Mouse (Mus musculus) frontal cortex, adult 2 months (tissue): Measurements from ENCODE around the gene Kcnk18. TPM values are rescaled to one million over a fixed set of nuclear protein-coding genes. Genes with fewer than 3 reads are reported as not detected.

Experiments used
- DNase-seq, 2 experiments: peaks; one replicate each; pipeline ENCODE4 v3.0.0; 2022; ENCODE audit warnings: low spot score in 1 of 2; ENCODE audit errors: extremely low spot score in 1 of 2
- polyA plus RNA-seq: library from polyadenylated mRNA; depleted of rRNA; stranded (reverse); fragments of >200 nt; gene quantifications from 2 replicates; pipeline ENCODE4 v1.2.3, GENCODE M21; 2012

Gene Kcnk18
- polyA plus RNA-seq, 1 experiment = not detected

GRCm38 (mm10) chr19:59216891-59217290 is 2.1 kb upstream of the Kcnk18 start:
- no peak for DNase-seq

DNA sequence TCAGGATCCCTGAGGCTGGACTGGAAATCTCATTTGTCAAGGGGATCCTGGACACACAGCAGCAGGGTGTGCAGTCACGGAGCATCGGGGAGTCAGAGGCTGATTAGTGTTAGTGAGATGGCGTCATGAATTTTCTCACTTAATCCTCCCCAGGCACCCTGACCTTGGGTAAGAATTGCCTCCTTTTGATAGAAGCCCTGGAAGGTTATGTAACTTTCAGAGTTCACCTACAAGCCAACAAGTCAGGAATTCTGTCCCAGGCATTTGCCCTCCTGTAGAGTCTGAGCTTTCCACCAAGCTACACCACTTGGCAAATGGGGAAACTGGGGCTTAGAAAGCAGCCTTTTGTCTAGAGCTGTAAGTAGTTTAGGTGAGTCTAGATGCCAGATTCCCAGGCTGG is 2.1 kb downstream of the Kcnk18 start:
- no peak for DNase-seq

GRCm38 (mm10) chr19:59228376-59228775 is 9.4 kb downstream of the Kcnk18 start:
- DNase-seq = no peak

GRCm38 (mm10) chr19:59232786-59233185 is 13.8 kb downstream of the Kcnk18 start:
- DNase-seq = no peak

DNA sequence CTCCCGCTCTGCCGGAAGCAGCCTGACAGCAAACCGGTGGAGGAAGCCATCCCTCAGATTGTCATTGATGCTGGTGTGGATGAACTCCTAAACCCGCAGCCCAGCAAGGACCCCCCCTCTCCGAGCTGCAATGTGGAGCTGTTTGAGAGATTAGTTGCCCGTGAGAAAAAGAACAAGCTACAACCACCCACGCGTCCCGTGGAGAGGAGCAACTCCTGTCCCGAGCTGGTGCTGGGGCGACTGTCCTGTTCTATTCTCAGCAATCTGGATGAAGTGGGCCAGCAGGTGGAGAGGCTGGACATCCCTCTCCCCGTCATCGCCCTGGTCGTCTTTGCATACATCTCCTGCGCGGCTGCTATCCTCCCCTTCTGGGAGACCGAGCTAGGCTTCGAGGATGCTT is 16.0 kb downstream of the Kcnk18 start:
- no peak for DNase-seq

DNA sequence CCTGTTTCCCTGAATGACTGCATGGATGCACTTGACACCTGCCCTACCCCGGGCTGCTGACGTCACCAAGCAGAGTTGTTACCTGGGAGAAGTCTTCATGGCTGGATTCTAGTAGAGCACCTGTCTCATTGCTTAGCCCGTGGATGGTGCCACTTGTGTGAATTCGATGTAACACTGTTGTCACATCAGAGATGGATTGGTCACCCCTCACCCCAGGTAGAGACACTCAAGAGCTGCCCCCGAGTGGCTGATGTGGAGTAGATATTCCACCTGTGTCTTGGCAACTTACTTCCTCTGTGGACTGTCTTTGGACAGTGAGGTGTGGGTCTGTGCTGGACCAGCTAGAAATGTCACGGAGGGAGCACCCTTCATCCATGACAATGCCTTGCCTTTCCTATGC is 17.0 kb downstream of the Kcnk18 start:
- no peak for DNase-seq

GRCm38 (mm10) chr19:59238630-59239029 is 19.6 kb downstream of the Kcnk18 start:
- DNase-seq = no peak

DNA sequence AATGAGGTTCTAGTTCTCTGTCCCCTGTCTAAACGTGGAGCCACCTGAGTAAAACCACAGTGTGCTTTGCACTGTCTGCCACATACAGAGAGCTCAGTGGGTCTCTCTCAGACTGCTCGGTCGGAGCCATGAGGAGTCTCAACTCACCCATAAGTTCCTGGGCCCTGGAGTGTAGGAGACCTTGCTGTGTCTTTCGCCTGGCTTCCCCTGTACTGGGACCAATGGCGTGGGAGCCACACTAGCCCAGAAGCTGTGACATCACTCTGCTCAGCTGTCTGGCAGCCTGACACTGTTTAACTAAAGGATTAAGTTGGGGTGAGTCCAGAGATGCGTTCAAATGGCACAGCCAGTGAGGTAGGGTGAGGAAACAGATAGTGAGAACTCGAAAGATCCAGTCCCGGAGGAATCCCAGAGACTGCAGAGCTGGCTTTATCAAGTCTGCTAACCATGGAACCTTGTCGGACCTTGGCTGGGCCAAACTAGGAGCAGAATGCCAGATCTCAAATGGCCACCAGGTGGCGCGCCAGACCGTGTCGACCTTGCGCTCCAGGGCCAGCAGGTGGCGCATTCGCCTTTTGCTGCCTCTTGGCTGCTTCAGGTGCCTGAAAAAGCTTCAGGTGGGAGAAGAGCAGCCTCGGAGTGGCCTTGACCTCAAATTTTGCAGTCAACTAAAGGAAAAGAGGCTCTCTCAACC is 20.3 kb downstream of the Kcnk18 start:
- DNase-seq = peak; percentile 39 to 94

- no peak for DNase-seq
These were observed 23.0 kb downstream of the Kcnk18 start for GRCm38 (mm10) chr19:59241987-59242386.

GRCm38 (mm10) chr19:59243057-59243456 is 24.0 kb downstream of the Kcnk18 start:
- DNase-seq = no peak

- DNase-seq = no peak
These were observed 29.1 kb downstream of the Kcnk18 start for GRCm38 (mm10) chr19:59248144-59248543.

GRCm38 (mm10) chr19:59248553-59249286 is 29.7 kb downstream of the Kcnk18 start:
- no peak for DNase-seq

- no peak for DNase-seq
These were observed 33.6 kb downstream of the Kcnk18 start for GRCm38 (mm10) chr19:59252651-59253050.

DNA sequence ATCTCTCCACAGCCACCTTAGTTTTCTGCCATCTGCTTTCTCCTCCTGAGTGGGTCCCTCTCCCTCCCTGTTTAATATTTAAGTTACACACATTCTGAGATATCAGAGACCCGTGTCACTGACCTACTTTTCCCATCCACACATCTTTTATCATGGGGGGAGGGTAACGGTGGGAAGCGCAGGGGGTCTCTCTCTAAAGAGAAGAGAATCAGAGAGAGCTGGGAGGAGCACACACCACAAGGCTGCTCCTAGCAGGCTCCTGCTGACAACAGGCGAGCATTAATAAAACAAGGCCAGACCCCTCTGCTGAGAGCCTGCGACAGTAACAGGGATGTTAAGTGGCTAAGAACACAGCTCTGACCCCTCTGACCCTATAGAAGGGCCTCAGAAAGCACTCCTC is 40.6 kb downstream of the Kcnk18 start:
- no peak for DNase-seq

DNA sequence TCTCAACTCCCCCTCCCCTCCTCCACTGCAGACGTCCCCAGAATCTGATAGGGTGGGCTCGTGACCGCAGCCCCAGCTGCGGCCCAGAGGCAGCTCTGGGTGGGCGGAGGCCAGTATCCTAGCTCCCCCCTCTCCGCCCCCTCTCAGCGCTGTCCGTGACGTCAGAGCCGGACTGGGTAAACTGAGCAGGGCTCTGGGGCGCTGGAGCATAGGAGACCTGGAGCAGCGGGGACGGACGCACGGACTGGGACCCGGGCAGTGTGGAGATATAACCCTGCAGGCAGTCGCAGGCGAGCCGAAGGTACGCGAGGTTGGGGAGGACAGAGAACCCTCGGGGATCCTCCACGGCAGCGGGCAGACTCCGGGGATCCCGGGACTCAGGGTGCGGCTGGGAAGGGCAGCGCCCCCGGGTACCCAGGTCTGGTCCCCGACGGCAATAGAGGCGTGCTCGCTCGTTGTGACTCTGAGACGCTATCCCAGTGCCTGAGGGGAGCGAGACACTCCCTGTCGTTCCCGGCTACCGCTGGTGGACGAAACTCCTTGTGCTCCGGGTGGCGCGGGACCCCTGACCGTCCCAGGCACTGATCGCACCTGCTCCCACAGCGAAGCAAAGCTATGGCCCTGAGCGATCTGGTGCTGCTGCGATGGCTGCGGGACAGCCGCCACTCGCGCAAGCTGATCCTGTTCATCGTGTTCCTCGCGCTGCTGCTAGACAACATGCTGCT is 41.9 kb downstream of the Kcnk18 start, which contains the start of gene Slc18a2:
Gene Slc18a2, plus strand, starts transcription at position 179 of the 725 bp plus-strand sequence.
- DNase-seq = no peak

DNA sequence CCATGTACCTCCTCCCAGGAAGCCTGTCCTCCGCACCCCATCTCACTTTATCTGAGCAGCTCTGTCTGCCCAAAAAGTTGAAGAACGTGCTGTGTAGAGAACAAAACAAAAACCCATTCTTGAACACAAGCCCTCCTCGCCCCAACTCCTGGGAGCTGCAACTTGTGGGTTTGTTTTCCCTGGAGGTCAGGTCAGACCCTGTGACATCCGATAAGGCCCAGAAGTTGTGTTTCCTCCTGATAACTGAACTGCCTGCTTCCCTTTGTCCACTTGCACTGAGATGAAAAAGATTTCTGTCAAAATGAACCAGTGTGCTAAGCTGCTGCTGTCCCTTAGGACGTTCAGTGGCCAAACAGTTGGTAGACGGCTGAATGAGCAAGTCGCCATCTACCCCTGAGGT is 42.6 kb downstream of the Kcnk18 start:
- DNase-seq = no peak

- DNase-seq = peak in 1 of 2 experiments; percentile 24
These were observed 44.2 kb downstream of the Kcnk18 start for GRCm38 (mm10) chr19:59263171-59263570.

DNA sequence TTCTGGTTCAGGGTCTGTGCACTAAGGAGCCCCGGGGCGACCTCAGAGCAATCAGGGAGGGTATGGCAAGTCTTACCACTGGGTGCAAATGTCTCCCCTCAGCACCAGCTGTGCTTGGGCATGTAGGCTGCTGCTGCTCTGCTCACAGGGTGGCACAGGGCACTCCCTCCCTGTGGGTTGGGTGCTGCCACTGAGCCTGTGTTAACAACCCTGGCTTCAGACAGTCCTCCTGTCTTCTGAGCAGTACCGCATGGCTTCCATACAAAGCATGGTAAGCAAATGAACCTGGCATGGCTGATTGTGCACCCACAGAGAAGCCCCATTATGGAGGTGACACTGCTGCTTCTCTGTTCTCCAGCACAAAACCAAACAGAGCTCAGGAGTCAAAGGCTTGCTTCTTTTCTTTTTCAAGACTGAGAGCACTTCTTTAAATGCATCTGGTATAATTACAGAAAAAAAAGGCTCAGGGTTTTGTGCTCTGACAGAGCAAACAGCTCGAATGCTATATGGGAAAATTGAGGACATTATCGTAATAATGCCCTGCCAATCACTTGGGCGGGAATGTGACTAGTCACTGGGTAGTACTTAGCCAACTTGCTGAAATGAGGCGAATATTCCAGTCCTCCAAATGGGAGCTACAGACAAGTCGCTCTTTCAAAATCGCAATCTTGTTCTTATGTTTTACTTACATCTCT is 46.0 kb downstream of the Kcnk18 start:
- no peak for DNase-seq

- DNase-seq = no peak
These were observed 46.9 kb downstream of the Kcnk18 start for GRCm38 (mm10) chr19:59265907-59266306.

DNA sequence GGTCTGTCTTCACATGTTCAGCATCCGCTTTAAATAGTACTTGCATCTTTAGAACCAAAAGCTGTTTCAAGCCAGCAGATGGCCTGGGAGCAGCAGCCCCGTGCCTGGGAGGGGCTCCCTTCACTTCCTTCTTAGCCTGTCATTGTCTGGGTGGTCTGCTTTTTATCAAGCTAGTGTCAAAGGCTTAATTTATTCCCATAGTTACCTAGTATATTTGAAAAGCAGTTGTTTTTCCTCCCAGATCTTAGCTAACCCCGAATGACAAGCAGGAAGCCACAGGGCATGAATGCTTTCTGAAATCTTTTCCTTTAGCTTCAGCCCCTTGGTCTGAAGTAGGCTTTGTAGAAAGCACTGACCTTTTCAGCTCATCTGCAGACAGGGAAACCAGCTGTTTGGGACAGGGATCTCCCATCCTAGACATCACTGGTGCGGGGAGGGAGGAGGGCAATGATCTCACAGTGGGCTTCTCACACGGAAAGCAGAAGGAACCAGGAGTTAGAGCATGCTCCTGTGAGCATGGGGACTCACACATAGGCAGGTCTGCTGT is 48.5 kb downstream of the Kcnk18 start:
- no peak for DNase-seq

GRCm38 (mm10) chr19:59273190-59273589 is 54.2 kb downstream of the Kcnk18 start:
- peak in 1 of 2 experiments; percentile 27 for DNase-seq
